Mouse (Mus musculus) spleen, adult 2 months (tissue): ENCODE measurements around the gene Dnajb12.

ENCODE experiments used
- CTCF ChIP-seq: fragments of 200-500 bp; IDR thresholded peaks from 2 replicates; pipeline ENCODE4 v1.5.1; 2011; ENCODE audit warnings: mild to moderate bottlenecking, inconsistent platforms; ENCODE audit not compliant: insufficient read depth, insufficient read length, insufficient replicate concordance; ENCODE audit errors: extremely low read depth
- POLR2A ChIP-seq: fragments of 200-500 bp; IDR thresholded peaks from 2 replicates; pipeline ENCODE4 v1.6.1; 2011; ENCODE audit warnings: low read depth, low read length, inconsistent platforms

- TF ChIP-seq CTCF (no peak), POLR2A (no peak)
These were observed 22.7 kb downstream of the Dnajb12 start for GRCm38 (mm10) chr10:59901986-59902605.
